Mouse (Mus musculus): Measurements from ENCODE around the gene Ppp3ca. TPM values are rescaled to one million over a fixed set of nuclear protein-coding genes. Genes with fewer than 3 reads are reported as not detected.

Gene Ppp3ca
- polyA plus RNA-seq, 1 experiment from 2014 or later, result 98.2 TPM

DNA sequence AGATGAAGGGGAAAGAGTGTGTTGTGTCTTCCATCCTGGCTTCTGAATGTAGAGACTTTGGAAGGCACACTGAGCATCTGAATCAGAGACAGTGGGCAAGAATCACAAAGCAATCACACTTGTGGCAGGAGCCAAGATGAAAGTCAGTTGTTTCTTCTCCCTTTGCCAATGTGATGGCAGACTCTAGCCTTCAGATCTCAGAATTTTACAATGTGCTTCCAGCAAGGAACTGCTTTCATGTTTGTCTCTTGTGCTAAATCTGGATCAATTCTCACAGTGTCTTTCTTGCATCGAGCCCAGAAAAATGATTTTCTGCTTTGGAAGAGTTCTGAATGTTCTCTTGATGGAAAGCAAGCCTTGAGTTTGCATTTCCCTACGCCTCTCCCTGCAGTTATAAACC is 297.6 kb downstream of the Ppp3ca start:
- no peak overlapping the region for H3K4me3 ChIP-seq
- H3K9me3 ChIP-seq, result no peaks in the 10 kb centered on the region
- no peak for ATAC-seq (ENCODE audit: low FRiP score, low read depth)
- H3K4me1 ChIP-seq, result no peaks in the 10 kb centered on the region
- H3K27ac ChIP-seq (replicated peaks), result no peak overlapping the region
- 80% methylated on average over 2 of the region's 2 CpGs for WGBS
- no peaks in the 10 kb centered on the region for H3K36me3 ChIP-seq
- H3K27me3 ChIP-seq, result no peaks in the 10 kb centered on the region
- H3K4me2 ChIP-seq (replicated peaks), result no peak overlapping the region
- H3K9ac ChIP-seq (replicated peaks), result no peak overlapping the region

DNA sequence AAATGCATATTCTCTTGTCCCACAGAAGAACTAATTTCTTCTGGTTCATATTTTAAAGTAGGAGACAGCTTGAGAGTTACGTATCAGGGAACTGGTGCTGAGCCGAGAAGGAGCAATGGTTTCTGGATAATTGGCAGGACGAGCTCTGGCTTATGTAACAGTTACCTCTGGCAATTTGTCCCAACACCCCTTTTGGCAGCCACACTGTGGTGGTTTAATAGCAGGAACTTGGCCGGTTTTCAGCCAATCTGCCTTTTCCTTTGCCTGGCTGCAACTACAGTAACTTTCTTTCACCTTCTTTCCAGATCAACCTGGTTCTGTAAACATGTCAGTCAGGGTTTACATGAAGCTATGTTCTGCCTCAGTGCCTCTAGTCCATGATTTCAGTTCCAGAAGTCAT is 299.9 kb downstream of the Ppp3ca start:
- Histone ChIP-seq H3K27me3 (no peaks in the 10 kb centered on the region), H3K9ac (replicated peaks) (no peak overlapping the region), H3K4me1 (no peaks in the 10 kb centered on the region), H3K27ac (replicated peaks) (no peak overlapping the region), H3K4me3 (no peak overlapping the region), H3K4me2 (replicated peaks) (no peak overlapping the region), H3K9me3 (no peaks in the 10 kb centered on the region), H3K36me3 (no peaks in the 10 kb centered on the region)
- WGBS, result 87% methylated on average over 4 of the region's 4 CpGs
- ATAC-seq (ENCODE audit: low FRiP score, low read depth), result no peak

DNA sequence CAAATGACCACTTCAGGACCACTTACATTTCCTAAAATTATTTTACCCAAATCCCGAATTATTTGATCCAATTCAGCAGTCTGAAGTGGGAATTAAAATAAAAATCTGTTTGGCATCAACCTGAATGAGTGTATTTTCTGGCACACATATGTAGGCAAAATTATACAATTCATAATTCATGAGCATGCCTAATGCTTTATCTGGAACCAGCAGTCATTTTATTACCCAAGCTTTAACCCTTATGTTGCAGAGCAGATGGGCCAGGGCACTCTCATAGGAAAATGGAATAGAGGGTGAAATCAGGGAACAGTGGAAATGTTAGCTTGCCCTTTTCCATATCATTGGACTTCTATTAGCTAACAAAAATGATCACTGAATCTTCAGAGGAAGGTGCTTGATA is 307.9 kb downstream of the Ppp3ca start:
- Histone ChIP-seq H3K4me1 (no peaks in the 10 kb centered on the region), H3K27me3 (no peaks in the 10 kb centered on the region), H3K27ac (replicated peaks) (no peak overlapping the region), H3K36me3 (no peaks in the 10 kb centered on the region), H3K4me2 (replicated peaks) (no peak overlapping the region), H3K9ac (replicated peaks) (no peak overlapping the region), H3K4me3 (no peak overlapping the region), H3K9me3 (no peaks in the 10 kb centered on the region)
- 75% methylated on average over 1 of the region's 1 CpGs for WGBS
- ATAC-seq (ENCODE audit: low FRiP score, low read depth), result 0 out of 2 replicates have a peak, but pooled peaks have one; percentile 30

DNA sequence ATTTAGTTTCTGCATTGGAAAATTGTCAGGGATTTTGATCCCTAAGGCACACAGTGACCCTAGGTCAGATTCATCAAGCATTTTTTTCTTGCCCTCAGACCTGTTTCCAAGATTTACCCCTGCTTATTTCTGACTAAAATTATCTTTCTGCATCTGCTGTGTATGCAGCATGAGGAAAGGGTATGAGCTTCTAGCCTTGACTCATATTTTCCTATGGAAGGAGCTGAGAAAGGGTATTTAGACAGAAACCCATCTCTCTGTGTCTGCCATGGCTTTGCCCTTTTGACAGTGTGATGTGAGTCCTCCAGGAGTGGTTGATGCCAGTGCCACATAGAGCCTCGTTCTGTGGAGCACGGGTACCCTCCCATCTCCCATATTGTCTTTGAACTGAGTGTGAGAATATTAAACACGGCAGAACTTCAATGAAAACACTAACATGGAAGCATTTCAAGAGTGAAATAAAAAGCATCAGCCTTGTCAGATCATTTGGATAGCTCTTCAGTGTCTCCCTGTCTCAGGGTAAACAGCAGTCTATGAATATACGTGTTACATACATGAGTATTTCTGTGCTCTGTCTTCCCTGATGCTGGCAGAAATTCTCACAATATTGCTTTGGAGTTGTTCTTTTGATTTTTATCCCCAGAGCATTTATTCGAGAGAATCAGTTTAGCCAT is 311.1 kb downstream of the Ppp3ca start:
- ATAC-seq (ENCODE audit: low FRiP score, low read depth), result no peak
- H3K9me3 ChIP-seq, result no peaks in the 10 kb centered on the region
- no peak overlapping the region for H3K4me3 ChIP-seq
- no peaks in the 10 kb centered on the region for H3K27me3 ChIP-seq
- H3K36me3 ChIP-seq, result no peaks in the 10 kb centered on the region
- 82% methylated on average over 5 of the region's 5 CpGs for WGBS
- H3K9ac ChIP-seq (replicated peaks), result no peak overlapping the region
- H3K4me2 ChIP-seq (replicated peaks), result no peak overlapping the region
- no peaks in the 10 kb centered on the region for H3K4me1 ChIP-seq
- H3K27ac ChIP-seq (replicated peaks), result no peak overlapping the region

DNA sequence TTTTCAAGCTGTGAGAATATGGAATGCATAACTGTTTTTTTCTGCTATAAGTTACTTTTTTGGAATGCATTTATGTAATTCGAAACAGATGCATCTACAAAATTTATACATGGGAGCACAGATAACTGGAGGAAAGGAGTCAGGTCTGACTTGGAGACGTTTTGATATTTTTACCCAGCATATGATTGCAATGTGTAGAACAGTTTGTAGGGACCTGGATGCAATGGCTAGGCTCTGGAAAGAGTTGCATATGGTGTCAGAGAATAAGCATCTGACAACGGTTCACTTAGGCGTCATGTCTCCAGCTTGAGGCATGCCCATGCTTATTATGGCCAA is 311.6 kb downstream of the Ppp3ca start:
- no peak for ATAC-seq (ENCODE audit: low FRiP score, low read depth)
- H3K9me3 ChIP-seq, result no peaks in the 10 kb centered on the region

DNA sequence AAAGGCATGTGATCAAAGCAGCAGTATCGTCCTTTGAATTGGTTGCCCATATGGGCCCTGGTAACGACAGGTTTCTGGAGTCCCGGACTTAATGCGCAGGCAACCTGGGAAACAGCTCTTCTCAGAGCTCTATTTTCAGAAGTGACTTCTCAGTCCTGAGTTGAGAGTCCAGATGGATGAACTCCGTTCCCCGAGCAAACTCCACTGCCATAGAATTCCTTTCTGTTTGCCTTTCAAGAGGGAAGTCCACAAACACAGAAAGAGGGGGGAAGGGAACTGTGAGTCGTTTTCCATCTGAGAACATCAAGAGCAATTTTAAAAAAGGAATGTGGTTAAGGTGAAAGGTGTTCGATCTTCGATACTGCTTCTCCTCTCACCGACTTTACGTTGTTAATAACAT is 312.1 kb downstream of the Ppp3ca start:
- H3K9ac ChIP-seq (replicated peaks), result no peak overlapping the region
- H3K36me3 ChIP-seq, result no peaks in the 10 kb centered on the region
- H3K4me3 ChIP-seq, result no peak overlapping the region
- no peak overlapping the region for H3K4me2 ChIP-seq (replicated peaks)
- no peak for ATAC-seq (ENCODE audit: low FRiP score, low read depth)
- 85% methylated on average over 11 of the region's 11 CpGs for WGBS
- no peaks in the 10 kb centered on the region for H3K4me1 ChIP-seq
- no peaks in the 10 kb centered on the region for H3K27me3 ChIP-seq
- no peaks in the 10 kb centered on the region for H3K9me3 ChIP-seq
- no peak overlapping the region for H3K27ac ChIP-seq (replicated peaks)

More for the DNA sequence above, 311.6 kb downstream of the Ppp3ca start:
- WGBS, result 85% methylated on average over 4 of the region's 4 CpGs
- no peaks in the 10 kb centered on the region for H3K36me3 ChIP-seq
- H3K4me3 ChIP-seq, result no peak overlapping the region
- no peak overlapping the region for H3K27ac ChIP-seq (replicated peaks)
- H3K4me2 ChIP-seq (replicated peaks), result no peak overlapping the region
- no peak overlapping the region for H3K9ac ChIP-seq (replicated peaks)
- H3K4me1 ChIP-seq, result no peaks in the 10 kb centered on the region
- H3K27me3 ChIP-seq, result no peaks in the 10 kb centered on the region

DNA sequence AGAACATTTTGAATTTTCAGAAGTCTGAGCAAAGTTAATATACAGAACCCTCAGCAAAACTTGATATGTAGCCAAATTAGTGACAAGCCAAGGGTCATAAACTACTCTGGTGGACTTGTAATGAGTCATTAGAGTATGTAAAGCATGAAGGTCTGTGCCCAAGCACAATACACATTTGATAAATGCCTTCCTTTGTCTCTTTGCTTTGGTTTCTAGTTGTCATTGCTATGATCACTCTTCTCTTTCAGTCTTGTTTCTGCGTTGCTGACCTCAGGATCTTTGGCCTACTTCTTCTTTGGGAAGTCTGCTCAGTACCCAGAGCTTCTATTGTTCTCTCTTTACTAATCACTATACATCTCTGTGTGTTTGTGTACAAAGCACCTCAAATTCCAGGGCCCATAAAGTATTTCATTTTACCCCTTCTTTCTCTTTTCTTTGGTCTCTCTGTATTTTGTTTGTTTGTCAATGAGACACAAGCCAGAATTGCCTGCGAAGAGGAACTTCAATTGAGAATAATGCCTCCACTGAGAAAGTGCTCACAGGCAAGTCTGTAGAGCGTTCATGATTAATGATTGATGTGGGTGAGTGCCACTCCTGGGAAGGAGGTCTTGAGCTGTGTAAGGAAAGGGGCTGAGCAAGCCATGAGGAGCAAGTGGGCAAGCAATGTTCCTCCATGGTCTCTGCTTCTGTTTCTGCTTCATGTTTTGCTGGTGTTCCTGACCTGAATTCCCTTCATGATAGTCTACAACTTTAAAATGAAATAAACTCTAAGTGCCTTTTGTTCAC is 316.4 kb downstream of the Ppp3ca start:
- WGBS, result 76% methylated on average over 3 of the region's 3 CpGs
- no peak for ATAC-seq (ENCODE audit: low FRiP score, low read depth)
- H3K9ac ChIP-seq (replicated peaks), result no peak overlapping the region

More for the DNA sequence above, 316.4 kb downstream of the Ppp3ca start:
- no peaks in the 10 kb centered on the region for H3K4me1 ChIP-seq
- H3K4me3 ChIP-seq, result no peak overlapping the region
- H3K27me3 ChIP-seq, result no peaks in the 10 kb centered on the region
- H3K36me3 ChIP-seq, result no peaks in the 10 kb centered on the region
- no peaks in the 10 kb centered on the region for H3K9me3 ChIP-seq
- H3K4me2 ChIP-seq (replicated peaks), result no peak overlapping the region
- H3K27ac ChIP-seq (replicated peaks), result no peak overlapping the region

Small RNAs within 50 kb of the gene (microRNA-seq; reads per million reads assigned to microRNA genes)
- gene Gm44327, result not detected

All from midbrain, embryonic 12.5 days (tissue).